Mouse (Mus musculus): Measurements from ENCODE around the gene Cdip1.
A peak's percentile ranks its signal among the peaks of the same experiment; 100 is the strongest.
"Not testable (repeated sequence)": the region's sequence is repeated elsewhere in the genome, so short reads cannot be mapped to it uniquely, and the experiment has no call there.

The Cdip1 gene

DNA sequence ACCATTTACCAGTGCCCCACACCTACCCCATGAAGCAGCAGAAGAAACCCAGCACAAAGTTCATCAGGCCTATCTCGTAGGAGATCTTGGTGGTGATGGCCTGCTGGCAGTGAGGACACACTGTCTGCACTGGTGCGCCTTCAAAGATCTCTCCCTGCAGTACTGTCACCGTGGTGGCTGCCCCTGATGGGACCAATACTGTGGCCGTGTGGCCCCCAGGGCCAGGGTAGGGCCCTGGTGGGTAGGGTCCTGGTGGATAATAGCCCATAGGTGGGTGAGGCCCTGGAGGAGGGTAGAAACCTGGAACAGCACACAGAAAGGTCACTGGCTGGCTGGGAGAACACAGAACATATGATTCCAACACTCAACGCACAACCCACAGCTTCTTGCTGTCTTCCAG is 21.4 kb downstream of the Cdip1 start:
- no peak for DNase-seq

- no peak for DNase-seq
These were observed 22.9 kb downstream of the Cdip1 start for GRCm38 (mm10) chr16:4767012-4767790.

DNA sequence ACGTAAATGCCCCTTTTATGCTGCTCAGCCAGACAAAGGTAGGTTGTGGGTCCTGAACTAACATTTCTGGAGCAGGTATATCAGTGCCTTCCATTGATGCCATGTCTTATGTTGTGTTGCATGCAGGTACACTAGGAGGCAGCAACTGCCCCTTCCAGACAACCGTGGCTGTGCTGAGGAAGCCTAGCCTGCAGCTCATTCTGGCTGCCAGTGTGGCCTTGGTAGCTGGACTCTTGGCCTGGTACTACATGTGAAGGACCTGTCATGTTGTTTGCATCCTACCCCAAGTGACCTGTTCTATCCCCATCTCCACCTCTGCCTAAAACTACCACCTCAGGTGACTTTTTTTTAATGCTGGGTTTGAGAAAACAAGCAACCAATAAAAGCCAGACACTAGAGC is 24.2 kb downstream of the Cdip1 start:
- DNase-seq = no peak

GRCm38 (mm10) chr16:4763276-4763675 is 26.8 kb downstream of the Cdip1 start:
- DNase-seq = peak; percentile 75

- no peak for DNase-seq
These were observed 27.7 kb downstream of the Cdip1 start for GRCm38 (mm10) chr16:4762437-4762836.

- not testable (repeated sequence) for DNase-seq
These were observed 33.3 kb downstream of the Cdip1 start for GRCm38 (mm10) chr16:4756660-4757335.

- no peak for DNase-seq
These were observed 36.0 kb downstream of the Cdip1 start for GRCm38 (mm10) chr16:4754045-4754444.

DNA sequence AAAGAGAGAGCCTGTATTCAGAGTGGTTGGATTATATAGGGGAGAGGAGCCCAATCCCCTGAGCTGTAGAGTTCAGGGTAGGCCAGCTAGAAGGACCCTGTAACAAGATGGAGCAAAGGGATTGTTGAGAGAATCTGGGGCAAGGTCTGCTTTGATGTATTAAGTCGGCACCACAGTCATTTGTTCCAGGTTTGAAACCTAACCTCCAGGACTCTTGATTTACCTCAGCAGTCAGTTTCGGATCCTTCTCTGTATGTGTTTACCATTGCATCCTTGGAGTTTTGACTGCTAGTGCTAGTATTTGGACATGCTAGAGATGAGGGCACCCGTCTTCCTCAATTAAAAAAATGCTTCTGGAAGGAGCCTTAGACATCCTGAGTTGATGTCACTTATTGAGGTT is 37.9 kb downstream of the Cdip1 start:
- no peak for DNase-seq

DNA sequence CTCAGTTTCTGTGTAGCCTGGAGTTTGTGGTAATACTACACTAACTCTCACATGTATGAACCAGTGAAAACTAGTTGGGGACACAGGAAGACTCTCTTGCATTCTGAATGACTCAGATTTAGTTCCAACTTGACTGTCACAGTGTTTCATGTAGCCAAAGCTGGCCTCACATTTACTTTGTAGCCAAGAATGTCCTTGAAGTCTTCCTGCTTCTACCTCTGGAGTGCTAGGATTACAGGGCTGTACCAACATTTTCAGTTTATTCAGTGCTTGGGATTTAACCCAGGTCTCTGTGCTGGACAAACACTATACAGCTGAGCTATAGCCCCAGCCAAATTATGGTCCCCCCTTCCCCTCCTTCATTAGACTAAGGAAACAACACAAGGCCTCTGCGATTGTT is 47.9 kb downstream of the Cdip1 start:
- DNase-seq = no peak

DNA sequence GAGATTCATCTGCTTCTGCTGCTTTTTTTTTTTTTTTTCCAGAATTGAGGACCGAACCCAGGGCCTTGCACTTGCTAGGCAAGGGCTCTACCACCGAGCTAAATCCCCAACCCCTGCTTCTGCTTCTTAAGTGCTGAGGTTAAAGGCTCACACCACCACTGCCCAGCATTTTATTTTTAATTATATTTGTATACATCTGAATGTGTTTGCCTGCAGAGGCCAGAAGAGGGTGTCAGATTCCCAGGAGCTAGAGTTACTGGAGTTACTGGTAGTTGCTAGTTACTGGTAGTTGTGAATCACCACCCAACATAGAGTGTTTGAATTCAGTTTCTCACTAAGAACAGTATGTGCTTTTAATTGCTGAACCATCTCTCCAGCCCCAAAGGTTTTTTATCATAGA is 50.1 kb downstream of the Cdip1 start:
- no peak for DNase-seq

DNA sequence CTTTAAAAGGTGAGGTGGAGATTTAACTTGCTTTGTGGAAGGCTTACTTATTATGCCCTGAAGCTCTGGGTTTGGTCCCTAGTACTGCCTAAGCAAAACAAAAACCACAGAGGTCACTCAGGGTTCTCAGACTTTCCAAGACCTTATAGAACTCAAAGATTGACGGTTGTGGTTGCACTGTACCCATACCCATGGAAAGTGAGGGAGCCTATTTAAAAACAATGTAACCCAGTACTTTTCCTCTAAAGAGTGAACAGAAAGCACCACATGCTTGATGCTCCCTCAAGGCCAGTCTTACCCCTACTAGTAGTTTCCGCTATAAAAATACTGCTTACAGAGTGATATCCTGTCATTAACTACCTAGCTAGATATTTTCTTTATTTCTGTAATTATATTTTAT is 53.8 kb downstream of the Cdip1 start:
- no peak for DNase-seq

- DNase-seq = no peak
These were observed 59.2 kb downstream of the Cdip1 start for GRCm38 (mm10) chr16:4730776-4731358.

- no peak for DNase-seq
These were observed 62.1 kb downstream of the Cdip1 start for GRCm38 (mm10) chr16:4727963-4728362.

DNA sequence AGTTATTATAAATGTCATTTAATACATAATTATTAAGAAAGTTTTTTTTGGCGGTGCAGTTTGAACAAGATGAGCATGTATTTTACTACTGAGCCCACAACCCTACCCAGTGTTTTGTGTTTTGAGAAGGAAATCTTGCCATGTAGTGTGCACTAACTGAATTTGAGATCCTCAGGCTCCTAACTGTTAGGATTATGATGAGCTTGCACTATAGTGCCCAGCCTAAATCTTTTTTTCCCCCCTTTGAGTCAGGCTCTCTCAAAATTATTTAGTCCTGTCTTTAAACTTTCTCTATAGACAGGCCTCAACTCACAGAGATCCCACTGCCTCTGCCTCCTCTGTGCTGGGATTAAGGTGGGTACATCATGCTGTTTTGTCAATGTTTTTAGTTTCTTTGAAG is 62.6 kb downstream of the Cdip1 start:
- DNase-seq = no peak

DNA sequence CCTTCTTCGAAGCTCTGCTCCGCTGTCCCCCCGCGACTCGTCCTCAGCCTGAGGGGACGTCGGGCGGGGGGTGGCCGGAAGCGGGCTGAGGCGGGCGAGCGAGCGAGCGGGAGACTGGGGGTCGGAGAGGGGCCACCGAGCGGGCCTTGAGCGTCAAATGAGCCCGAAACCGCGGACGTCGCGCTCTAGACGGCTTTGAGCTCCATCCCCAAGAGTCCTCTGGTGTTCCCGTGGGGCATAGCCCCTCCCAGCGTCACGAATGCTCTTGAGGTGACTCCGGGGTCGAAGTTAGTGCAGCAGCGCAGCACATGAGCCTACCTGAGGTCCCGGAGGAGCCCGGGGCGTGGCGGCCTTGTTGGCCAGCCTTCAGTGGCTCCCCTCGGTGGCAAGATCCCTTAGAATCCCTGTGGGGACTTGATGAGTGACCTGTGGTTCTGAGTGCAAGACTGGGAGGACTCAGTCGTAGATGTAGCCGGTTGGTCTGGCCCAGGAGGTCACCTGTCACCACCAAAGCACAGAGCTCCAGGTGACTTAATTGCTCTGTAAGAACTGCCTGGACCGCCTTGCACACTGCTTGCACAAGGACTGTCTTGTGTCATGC is 63.5 kb downstream of the Cdip1 start:
- DNase-seq = peak; percentile 60

- DNase-seq = peak; percentile 95
These were observed 64.1 kb downstream of the Cdip1 start, which contains the start of gene Hmox2 for GRCm38 (mm10) chr16:4725780-4726527. Gene Hmox2 (plus strand): TSS chr16:4726361.

DNA sequence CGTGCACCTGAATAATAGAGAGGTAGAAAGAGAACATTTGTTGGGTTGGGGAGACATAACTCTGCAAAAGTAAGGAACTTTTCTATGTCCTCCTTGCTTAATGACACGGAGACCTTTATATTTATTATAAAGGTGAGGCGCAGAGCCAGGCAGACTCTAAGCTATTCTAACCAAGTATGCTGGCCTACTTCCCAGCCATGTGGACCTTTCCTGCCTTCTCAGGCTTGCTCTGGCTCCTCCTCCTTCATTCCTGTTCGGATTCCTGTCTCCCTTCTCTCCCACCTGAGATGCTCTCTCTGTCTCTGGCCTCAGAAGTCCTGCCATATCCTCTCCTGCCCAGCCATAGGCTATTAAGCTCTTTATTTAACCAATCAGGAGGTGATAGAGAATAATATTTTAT is 64.8 kb downstream of the Cdip1 start:
- DNase-seq = peak; percentile 37

- no peak for DNase-seq
These were observed 67.2 kb downstream of the Cdip1 start for GRCm38 (mm10) chr16:4722915-4723209.

- DNase-seq = no peak
These were observed 67.8 kb downstream of the Cdip1 start for GRCm38 (mm10) chr16:4722128-4722914.

DNA sequence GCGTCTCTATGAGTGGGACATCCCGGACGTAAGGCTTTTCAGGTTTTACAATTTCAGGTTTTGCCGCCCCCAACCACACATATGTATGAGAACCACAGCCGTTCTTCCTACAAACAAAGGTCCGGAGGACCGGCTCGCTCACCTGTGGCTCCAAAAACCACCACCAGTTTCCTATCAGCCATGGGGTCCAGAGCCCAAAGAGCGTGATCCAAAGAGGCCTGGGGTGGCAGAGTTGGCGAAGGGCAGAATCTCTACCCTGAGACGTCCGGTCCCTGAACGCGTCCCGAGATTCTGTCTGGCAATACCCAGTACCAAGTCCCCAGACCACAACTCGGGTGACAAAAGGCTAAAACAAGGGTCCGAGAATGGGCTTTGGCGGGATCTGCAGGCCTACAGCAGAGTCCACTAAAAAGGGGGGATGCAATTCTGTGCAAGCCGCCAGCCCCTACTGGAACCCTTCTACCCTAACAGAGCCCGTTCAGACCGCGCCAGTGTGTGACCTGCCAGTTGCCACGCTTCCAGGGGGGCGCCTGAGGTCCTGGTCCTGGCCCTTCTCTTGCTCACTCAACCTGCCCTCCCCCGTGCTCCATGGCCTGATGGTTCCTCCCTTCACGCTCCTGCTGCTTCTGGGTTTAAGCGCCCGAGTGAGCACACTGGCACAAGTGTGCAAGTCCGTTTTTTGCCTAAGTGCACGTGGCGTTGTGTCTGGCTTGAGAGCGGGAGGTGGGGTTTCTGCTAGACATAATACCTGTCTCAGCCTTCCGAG is 71.2 kb downstream of the Cdip1 start, which contains the start of gene Nmral1:
Nmral1 (minus strand) TSS at position 604 of the 766 bp plus-strand sequence.
- DNase-seq = peak; percentile 72

DNA sequence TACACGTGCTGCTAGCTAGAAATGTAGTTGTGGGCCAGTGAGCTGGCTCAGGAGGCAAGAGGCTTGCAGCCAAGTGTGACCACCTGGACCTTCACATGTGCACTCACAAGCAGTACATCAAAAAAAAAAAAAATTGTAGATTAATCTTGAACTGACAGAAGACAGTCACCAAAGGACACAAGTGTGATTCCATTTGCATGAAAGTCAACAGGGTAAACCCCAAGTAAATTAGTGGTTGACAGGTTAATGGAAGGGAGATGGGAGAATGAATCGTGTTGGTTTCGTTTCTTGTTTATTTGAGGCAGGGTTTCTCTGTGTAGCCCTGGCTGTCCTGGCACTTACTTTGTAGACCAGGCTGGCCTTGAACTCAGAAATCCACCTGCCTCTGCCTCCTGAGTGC is 72.2 kb downstream of the Cdip1 start:
- no peak for DNase-seq

Data from kidney, adult 9 months (tissue).